Mouse (Mus musculus): Measurements from ENCODE around the gene Gm13304.
"Not testable (repeated sequence)": the region's sequence is repeated elsewhere in the genome, so short reads cannot be mapped to it uniquely, and the experiment has no call there.

The Gm13304 gene

DNA sequence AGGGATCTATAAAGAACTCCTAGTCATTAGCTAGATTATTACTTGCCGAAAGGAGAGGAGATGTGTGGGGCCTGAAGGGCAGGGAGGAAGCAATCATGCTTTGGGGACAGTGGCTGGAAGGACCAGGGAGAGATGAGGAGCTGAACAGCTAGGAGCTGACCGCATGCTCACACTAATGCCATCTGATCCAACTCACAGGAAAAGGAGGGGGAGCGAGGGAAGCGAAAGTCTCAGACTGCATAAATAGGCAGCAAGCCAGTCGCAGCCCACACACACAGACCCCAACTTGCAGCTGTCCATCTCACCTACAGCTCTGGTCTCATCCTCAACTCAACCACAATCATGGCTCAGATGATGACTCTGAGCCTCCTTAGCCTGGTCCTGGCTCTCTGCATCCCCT is at the start of gene Gm13304:
Gene Gm13304 (plus strand): TSS at position 301 of the 400 bp plus-strand sequence.
- DNase-seq (ENCODE audit: low read depth in 1 of 2, low spot score in 2 of 2), result not testable (repeated sequence)

GRCm38 (mm10) chr4:42090907-42091306 is 23.7 kb upstream of the Gm13304 start, which contains the start of gene Gm3893:
Gene Gm3893 (plus strand): TSS chr4:42091207.
- not testable (repeated sequence) for DNase-seq (ENCODE audit: low read depth in 1 of 2, low spot score in 2 of 2)

DNA sequence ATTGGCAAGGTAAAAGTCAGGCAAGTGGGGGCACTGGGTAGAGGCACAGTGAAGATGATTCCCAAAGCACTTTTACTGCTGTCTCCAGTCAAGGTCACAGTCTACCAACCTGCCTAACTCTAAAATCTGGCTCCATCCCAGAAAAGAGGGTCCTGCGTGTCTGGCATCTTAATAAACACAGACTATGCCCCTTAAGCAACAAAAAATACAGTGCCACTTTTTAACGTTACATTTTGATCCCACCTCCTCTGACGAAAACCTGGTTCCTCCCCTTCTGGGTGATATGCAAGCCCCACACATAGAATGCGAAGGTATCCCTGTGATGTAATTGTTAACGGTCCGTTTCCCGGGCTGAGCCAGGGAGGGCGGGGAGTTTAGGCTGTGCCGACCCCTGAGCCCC is 38.5 kb downstream of the Gm13304 start, which contains the start of gene Gm13306:
Gene Gm13306 (plus strand): TSS at position 301 of the 400 bp plus-strand sequence.
- not testable (repeated sequence) for DNase-seq (ENCODE audit: low read depth in 1 of 2, low spot score in 2 of 2)
